Mouse (Mus musculus) induced T-regulatory cell, adult 2 months (primary cell): ENCODE measurements around the gene Fosl1.
"Not testable (repeated sequence)": the region's sequence is repeated elsewhere in the genome, so short reads cannot be mapped to it uniquely, and the experiment has no call there.

Experiments used
- DNase-seq: peaks from one replicate; pipeline ENCODE4 v3.0.0-alpha.2; 2012; ENCODE audit warnings: low read depth

Gene Fosl1

GRCm38 (mm10) chr19:5481398-5481797 is 34.1 kb downstream of the Fosl1 start:
- DNase-seq: no peak

- no peak for DNase-seq
These were observed 36.3 kb downstream of the Fosl1 start for GRCm38 (mm10) chr19:5483386-5484359.

GRCm38 (mm10) chr19:5484496-5484895 is 37.1 kb downstream of the Fosl1 start:
- no peak for DNase-seq

- DNase-seq: no peak
These were observed 38.0 kb downstream of the Fosl1 start for GRCm38 (mm10) chr19:5485371-5485770.

GRCm38 (mm10) chr19:5485821-5486220 is 38.5 kb downstream of the Fosl1 start:
- DNase-seq: no peak

- no peak for DNase-seq
These were observed 38.9 kb downstream of the Fosl1 start for GRCm38 (mm10) chr19:5486286-5486685.

- no peak for DNase-seq
These were observed 39.4 kb downstream of the Fosl1 start for GRCm38 (mm10) chr19:5486771-5487170.

- DNase-seq: peak; percentile 99
These were observed 40.6 kb downstream of the Fosl1 start, which contains the start of gene Mus81 for GRCm38 (mm10) chr19:5487768-5488550. TSS of gene Mus81 (minus strand) at chr19:5488402.

GRCm38 (mm10) chr19:5488878-5489571 is 41.7 kb downstream of the Fosl1 start:
- peak; percentile 99 for DNase-seq

- not testable (repeated sequence) for DNase-seq
These were observed 42.4 kb downstream of the Fosl1 start for GRCm38 (mm10) chr19:5489721-5490120.

GRCm38 (mm10) chr19:5490313-5490897 is 43.1 kb downstream of the Fosl1 start, which contains the start of gene Cfl1:
TSS of gene Cfl1 (plus strand) at chr19:5490455.
- DNase-seq: peak; percentile 97

- DNase-seq: peak; percentile 96
These were observed 43.8 kb downstream of the Fosl1 start for GRCm38 (mm10) chr19:5490898-5491708.

GRCm38 (mm10) chr19:5492641-5493040 is 45.3 kb downstream of the Fosl1 start:
- DNase-seq: no peak

GRCm38 (mm10) chr19:5493301-5493721 is 46.0 kb downstream of the Fosl1 start:
- not testable (repeated sequence) for DNase-seq

- no peak for DNase-seq
These were observed 47.0 kb downstream of the Fosl1 start for GRCm38 (mm10) chr19:5494314-5494713.

GRCm38 (mm10) chr19:5495353-5496051 is 48.2 kb downstream of the Fosl1 start:
- DNase-seq: no peak

GRCm38 (mm10) chr19:5496052-5496370 is 48.7 kb downstream of the Fosl1 start:
- DNase-seq: no peak

- no peak for DNase-seq
These were observed 53.1 kb downstream of the Fosl1 start for GRCm38 (mm10) chr19:5500330-5500875.

GRCm38 (mm10) chr19:5503687-5504086 is 56.3 kb downstream of the Fosl1 start, which contains the start of gene 1700020D05Rik:
TSS of gene 1700020D05Rik (minus strand) at chr19:5503787.
- DNase-seq: no peak
